Mouse (Mus musculus) inflammation-experienced regulatory T-cells, adult 6 months (primary cell): ENCODE data around the gene Trappc1. TPM values are rescaled to one million over a fixed set of nuclear protein-coding genes. Genes with fewer than 3 reads are reported as not detected.

Experiments
- ATAC-seq: one replicate; pipeline ENCODE4 v1.8.0; 2017
- polyA plus RNA-seq, 3 experiments: library from polyadenylated mRNA; unstranded; fragments of 100-300 nt; shearing (Covaris generic); gene quantifications; one replicate each; pipeline ENCODE4 v1.2.1; 2017

Trappc1 gene
- polyA plus RNA-seq, 3 experiments from 2014 or later = 107 to 109 (median 107) TPM

DNA sequence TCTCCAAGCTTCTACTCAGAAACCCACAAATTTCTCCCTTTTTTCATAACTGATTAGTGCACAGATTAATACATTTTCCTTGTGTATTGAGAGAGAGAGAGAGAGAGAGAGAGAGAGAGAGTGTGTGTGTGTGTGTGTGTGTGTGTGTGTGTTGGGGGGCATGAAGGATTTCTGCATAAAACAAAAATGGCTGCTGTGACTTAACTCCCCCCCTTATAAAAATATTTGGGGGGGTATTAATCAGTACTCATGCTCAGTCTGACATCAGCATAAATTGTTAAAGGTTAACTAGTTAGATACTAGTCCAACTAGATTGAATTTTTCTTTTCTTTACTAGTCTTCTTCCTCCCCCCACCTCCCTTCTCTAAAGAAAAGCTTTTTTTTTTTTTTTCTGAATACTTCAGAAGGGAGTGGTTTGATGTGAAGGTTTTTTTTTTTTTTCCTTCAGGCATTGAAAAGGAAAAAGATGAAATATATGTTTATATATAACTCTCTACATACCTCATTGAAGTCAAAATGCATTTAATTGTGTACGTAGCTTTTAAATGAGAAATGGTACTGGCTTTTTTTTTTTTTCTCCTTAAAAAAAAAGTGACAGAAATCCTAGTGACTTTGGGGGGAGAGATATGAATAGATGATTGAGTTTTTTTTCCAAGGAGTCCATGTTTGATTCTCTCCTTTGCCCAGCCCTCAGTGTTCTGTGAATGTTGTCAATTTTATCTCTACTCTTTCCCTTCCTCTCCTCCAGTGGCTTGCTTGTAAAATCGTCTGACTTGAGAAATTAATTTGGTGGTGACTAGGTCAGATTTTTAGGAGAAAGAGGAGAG, 46.4 kb downstream of the Trappc1 start:
- ATAC-seq = no peak

DNA sequence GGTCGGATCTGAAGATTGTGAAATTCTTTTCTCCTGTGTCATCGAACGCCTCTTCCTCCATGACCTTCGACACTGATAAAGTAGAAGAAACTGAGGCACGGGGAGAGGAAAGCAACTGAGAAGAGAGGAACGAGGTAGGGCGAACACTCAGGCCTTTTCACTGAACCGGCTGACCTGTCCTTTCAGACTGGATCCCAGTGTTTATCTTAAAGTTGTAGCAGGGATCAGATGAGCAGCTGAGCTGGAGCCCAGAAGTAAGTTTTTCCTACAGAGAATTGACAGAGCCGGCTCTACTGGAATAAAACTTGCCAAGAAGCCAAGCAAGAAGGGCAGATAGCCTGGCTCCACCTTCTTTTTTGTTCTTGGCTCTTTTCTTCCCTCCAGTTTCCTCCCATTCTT, 47.0 kb downstream of the Trappc1 start:
- ATAC-seq = no peak

DNA sequence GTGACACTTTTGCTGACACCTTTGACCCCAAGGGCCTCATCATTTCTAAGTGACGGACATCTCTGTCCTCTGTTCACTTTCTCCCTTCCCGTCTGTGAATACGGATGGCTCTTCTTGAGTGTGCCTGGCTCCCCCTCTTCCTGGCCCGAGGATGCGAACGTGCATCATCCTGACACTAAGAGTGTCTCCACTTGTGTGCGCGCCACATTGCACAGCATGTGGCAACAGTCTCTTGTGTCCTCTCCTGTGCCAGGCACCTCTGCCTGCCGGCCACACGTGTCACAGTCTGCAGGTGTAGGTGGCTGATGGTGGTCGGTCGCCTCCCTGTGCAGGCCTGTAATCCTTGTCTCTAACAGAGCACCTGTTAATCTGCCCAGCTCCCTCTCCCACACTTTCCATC, 47.8 kb downstream of the Trappc1 start:
- ATAC-seq = no peak

DNA sequence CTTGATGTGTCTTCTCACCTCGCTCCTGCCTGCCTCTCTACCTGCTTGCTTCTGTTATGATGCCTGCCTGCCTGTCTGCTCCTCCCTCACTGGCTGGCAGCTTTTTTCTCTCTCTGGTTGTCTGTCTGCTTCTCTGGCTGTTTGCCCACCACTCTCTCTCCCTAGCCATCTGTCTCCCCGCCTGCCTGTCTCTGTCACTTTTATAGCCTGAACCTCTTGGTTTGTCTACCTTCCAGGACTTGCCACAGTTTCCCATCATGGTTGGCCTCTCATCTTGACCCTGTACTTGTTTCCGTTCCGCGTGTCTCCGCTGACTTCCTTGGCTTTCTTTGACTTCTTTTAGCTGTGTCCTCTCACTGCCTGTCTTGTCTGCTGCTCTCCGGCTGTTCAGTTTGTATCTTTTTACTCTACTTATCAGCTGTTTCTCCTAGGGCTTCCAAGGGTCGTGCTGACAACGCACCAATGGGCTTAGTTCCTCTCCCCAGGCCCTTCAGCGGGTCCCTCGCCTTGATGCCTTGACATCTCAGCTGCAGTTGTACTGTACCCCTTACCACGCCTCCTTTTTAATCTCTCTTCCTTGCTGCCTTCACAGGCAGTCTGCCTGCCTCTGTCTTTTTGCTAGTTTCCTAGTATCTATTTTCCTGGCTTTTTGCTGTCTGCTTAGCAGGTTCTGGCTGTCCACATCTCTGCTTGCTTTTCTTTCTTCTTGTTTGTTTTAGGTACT, 48.4 kb downstream of the Trappc1 start:
- peak; percentile 23 for ATAC-seq

DNA sequence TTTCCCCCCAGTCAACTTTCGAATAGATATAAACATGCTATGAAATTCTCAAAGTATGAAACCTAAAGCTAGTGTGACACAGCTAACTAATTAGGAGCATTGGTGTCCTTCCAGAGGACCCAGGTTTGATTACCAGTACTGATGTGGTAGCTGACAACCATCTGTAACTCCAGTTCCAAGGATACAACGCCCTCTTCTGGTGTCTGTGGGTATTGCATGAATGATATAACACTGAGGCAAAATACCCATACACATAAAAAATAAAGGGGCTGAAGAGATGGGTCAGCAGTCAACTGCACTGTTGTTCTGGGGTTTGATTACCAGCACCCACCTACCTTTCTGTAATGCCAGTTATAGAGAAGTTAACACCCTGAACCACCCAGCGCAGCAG, 49.0 kb downstream of the Trappc1 start:
- ATAC-seq = peak; percentile 11

DNA sequence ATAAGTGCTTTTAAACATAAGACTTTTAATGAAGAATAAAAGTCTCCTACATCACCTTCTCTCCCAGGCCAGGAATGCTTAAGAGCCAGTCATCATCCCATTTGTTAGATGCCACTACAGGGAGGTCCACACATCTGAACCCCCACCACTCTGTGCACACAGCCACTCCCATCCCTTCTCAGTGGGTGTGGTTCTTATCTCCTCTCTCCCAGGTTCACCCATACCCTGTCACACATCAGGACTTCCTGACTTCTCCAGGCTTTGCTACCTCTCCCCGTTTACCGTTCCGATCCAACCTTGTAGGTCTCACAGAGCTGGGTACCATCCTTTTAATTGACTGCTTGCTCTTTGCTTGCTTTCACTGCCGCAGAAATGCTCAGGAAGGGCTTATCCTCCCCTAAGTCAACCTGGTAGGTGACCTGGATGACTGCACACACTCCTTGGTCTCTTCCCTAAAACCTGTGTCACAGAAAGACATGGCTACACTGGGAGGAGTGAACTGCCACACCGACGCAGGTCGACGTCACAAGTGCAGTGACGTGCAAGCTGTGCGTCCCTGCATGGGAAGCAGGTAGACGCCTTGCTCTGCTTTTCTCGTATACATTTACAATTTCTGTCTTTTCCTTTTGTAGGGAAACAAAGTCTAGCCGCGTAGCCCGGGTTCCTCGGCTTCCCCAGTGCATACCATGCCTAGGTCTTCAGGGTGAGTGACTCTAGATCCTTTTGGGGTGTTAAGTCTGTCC, 49.6 kb downstream of the Trappc1 start:
- ATAC-seq = no peak

Other genes with a start within 250 kb of the Trappc1 start
- gene Vamp2, start 235.5 kb upstream of the Trappc1 start, polyA plus RNA-seq = 10 to 100 TPM; 26.9 to 31.5 (median 27.3) TPM
- gene Per1, start 228.8 kb upstream of the Trappc1 start, polyA plus RNA-seq = 1 to 10 TPM; 5.2 to 6.2 (median 6.1) TPM
- gene Hes7, start 203.6 kb upstream of the Trappc1 start, polyA plus RNA-seq = not detected
- gene 9130213A22Rik, start 201.4 kb upstream of the Trappc1 start, polyA plus RNA-seq = under 1 TPM in 1 of 3 experiments, not detected in 2; 0.63 TPM
- gene Aloxe3, start 198.1 kb upstream of the Trappc1 start, polyA plus RNA-seq = under 1 TPM in 1 of 3 experiments, not detected in 2; 0.13 TPM
- not detected for gene Alox12b, start 167.0 kb upstream of the Trappc1 start, polyA plus RNA-seq
- 1 to 10 TPM; 3.7 to 5.0 (median 3.9) TPM for gene Alox8, start 126.1 kb upstream of the Trappc1 start, polyA plus RNA-seq
- under 1 TPM; 0.14 to 0.38 (median 0.17) TPM for gene Gucy2e, start 86.9 kb upstream of the Trappc1 start, polyA plus RNA-seq
- 1 to 10 TPM; 7.4 to 9.9 (median 7.5) TPM for gene Cntrob, start 205 bp upstream of the Trappc1 start, polyA plus RNA-seq
- gene Kcnab3, start 2.3 kb downstream of the Trappc1 start, polyA plus RNA-seq = 1 to 10 TPM in 1 of 3 experiments, under 1 TPM in 2; 0.34 to 2.0 (median 0.99) TPM
- gene Rnf227, start 16.5 kb downstream of the Trappc1 start, polyA plus RNA-seq = 1 to 10 TPM; 2.5 to 5.9 (median 4.8) TPM
- 10 to 100 TPM; 30.0 to 68.3 (median 60.9) TPM for gene Chd3, start 45.4 kb downstream of the Trappc1 start, polyA plus RNA-seq
- 100 to 1,000 TPM; 108 to 130 (median 112) TPM for gene Naa38, start 71.5 kb downstream of the Trappc1 start, polyA plus RNA-seq
- 10 to 100 TPM; 13.9 to 20.0 (median 18.4) TPM for gene Cyb5d1, start 71.7 kb downstream of the Trappc1 start, polyA plus RNA-seq
- gene Tmem88, start 74.3 kb downstream of the Trappc1 start, polyA plus RNA-seq = 1 to 10 TPM in 1 of 3 experiments, under 1 TPM in 2; 0.40 to 1.0 (median 0.74) TPM
- gene Kdm6b, start 89.7 kb downstream of the Trappc1 start, polyA plus RNA-seq = 10 to 100 TPM; 20.7 to 39.7 (median 35.5) TPM
- under 1 TPM in 1 of 3 experiments, not detected in 2; 0.21 TPM for gene Dnah2, start 225.1 kb downstream of the Trappc1 start, polyA plus RNA-seq
- under 1 TPM in 2 of 3 experiments, not detected in 1; 0.11 to 0.22 TPM for gene Efnb3, start 236.2 kb downstream of the Trappc1 start, polyA plus RNA-seq